Comparison of ENCODE assay signal across 12 mouse cellular contexts in genomic region chr14:52327375-52327901, GRCm38 (mm10). TPM values are rescaled to one million over a fixed set of nuclear protein-coding genes. Genes with fewer than 3 reads are reported as not detected.
DNase-seq lines count a peak whose midpoint lies in the region; ATAC-seq lines count a peak whose summit lies in the region.
"Had no signal": no experiment of that assay in that cellular context is flagged by ENCODE, and none has a peak within 500 bp of the region (broad histone marks: within the 10 kb centered on the region; RNA-seq: fewer than 3 reads in every experiment).

No protein-coding gene starts in this region.

- no peaks in the 10 kb centered on the region for H3K9me3 ChIP-seq in heart, embryonic 13.5 days
- H3K9me3 ChIP-seq in hindbrain, embryonic 11.5 days (ENCODE audit: control insufficient read depth, low read length), result no peaks in the 10 kb centered on the region
- H3K9me3 ChIP-seq in midbrain, embryonic 11.5 days (ENCODE audit: control insufficient read depth, low read length), result no peaks in the 10 kb centered on the region

- peaks cover 12% of the 10 kb centered on the region; the same call in 1 of the 2 replicates for H3K4me1 ChIP-seq in heart, embryonic 13.5 days
- H3K4me1 ChIP-seq in hindbrain, embryonic 11.5 days (replicated peaks; ENCODE audit: control insufficient read depth, insufficient read depth, low read length), result no peaks in the 10 kb centered on the region; the same call in 1 of the 2 replicates
- peaks cover 41% of the 10 kb centered on the region for H3K4me1 ChIP-seq in midbrain, embryonic 11.5 days (ENCODE audit: control insufficient read depth, insufficient read depth, low read length)

- 3% methylated on average over 14 of the region's 14 CpGs for WGBS in heart, embryonic 13.5 days
- WGBS in hindbrain, embryonic 11.5 days, result under 1% methylated on average over 14 of the region's 14 CpGs
- under 1% methylated on average over 14 of the region's 14 CpGs for WGBS in midbrain, embryonic 11.5 days

- intact Hi-C loops in heart, postnatal 36 days (cut with DNase I), result no loop called here

- peak overlapping the region; percentile 80 for H3K4me2 ChIP-seq in heart, embryonic 13.5 days
- H3K4me2 ChIP-seq in hindbrain, embryonic 11.5 days (replicated peaks; ENCODE audit: low read depth, low read length), result peak overlapping the region; percentile 63
- peak overlapping the region; percentile 70 for H3K4me2 ChIP-seq in midbrain, embryonic 11.5 days

- peak overlapping the region; percentile 55 for H3K4me3 ChIP-seq in heart, embryonic 13.5 days
- peak overlapping the region; percentile 48 for H3K4me3 ChIP-seq in hindbrain, embryonic 11.5 days (ENCODE audit: low read depth, low read length)
- peak overlapping the region; percentile 67 for H3K4me3 ChIP-seq in midbrain, embryonic 11.5 days (ENCODE audit: low read depth, low read length)

- ATAC-seq in heart, embryonic 13.5 days (ENCODE audit: extremely low read depth, insufficient number of reproducible peaks, low FRiP score, low TSS enrichment), result no peak
- peak; percentile 69 for ATAC-seq in hindbrain, embryonic 11.5 days (ENCODE audit: low FRiP score)
- peak; percentile 74 for ATAC-seq in midbrain, embryonic 11.5 days (ENCODE audit: low FRiP score)
- no peak for ATAC-seq in erythroblast, adult 5-6 weeks (replicated peaks; ENCODE audit: low FRiP score, poor library complexity, severe bottlenecking)
- no peak for ATAC-seq in CD4-positive, CD25-positive, alpha-beta regulatory T cell, adult 4 months

- no peaks in the 10 kb centered on the region for H3K36me3 ChIP-seq in heart, embryonic 13.5 days
- no peaks in the 10 kb centered on the region for H3K36me3 ChIP-seq in hindbrain, embryonic 11.5 days (ENCODE audit: control insufficient read depth, insufficient read depth, low read length)
- H3K36me3 ChIP-seq in midbrain, embryonic 11.5 days (ENCODE audit: control insufficient read depth, insufficient read depth, low read length), result no peaks in the 10 kb centered on the region

- peaks cover 76% of the 10 kb centered on the region for H3K27me3 ChIP-seq in heart, embryonic 13.5 days (replicated peaks)
- H3K27me3 ChIP-seq in hindbrain, embryonic 11.5 days (ENCODE audit: control insufficient read depth, insufficient read depth, low read length), result no peaks in the 10 kb centered on the region
- no peaks in the 10 kb centered on the region for H3K27me3 ChIP-seq in midbrain, embryonic 11.5 days (ENCODE audit: control insufficient read depth, insufficient read depth, low read length)

- no peak for DNase-seq in heart, postnatal 36 days
- peak; percentile 74 for DNase-seq in R1 (ENCODE audit: low read depth, low spot score)
- DNase-seq in hindbrain, embryonic 11.5 days (ENCODE audit: low spot score), result peak; percentile 68
- DNase-seq in midbrain, embryonic 11.5 days (ENCODE audit: low spot score, missing footprints), result peak; percentile 95
- no peak for DNase-seq in frontal cortex, postnatal 10 days (ENCODE audit: low spot score in 2 of 2)
- DNase-seq: cerebellum, adult 18-20 months; spleen, adult 18-20 months had no signal

- H3K27ac ChIP-seq in heart, embryonic 13.5 days (replicated peaks), result no peak overlapping the region
- H3K27ac ChIP-seq in hindbrain, embryonic 11.5 days (ENCODE audit: low read depth, low read length), result peak overlapping the region; percentile 85
- H3K27ac ChIP-seq in midbrain, embryonic 11.5 days (ENCODE audit: low read depth, low read length), result peak overlapping the region; percentile 96

- peak overlapping the region; percentile 70 for H3K9ac ChIP-seq in heart, embryonic 13.5 days
- H3K9ac ChIP-seq in hindbrain, embryonic 11.5 days (ENCODE audit: low read depth, low read length), result peak overlapping the region; percentile 60
- H3K9ac ChIP-seq in midbrain, embryonic 11.5 days (ENCODE audit: low read length), result peak overlapping the region; percentile 84

RNA-seq across cellular contexts. Expression of gene Sall2, which starts 1.1 kb away (rescaled TPM):
- 7.3 and 8.3 TPM in 2 replicates for polyA plus RNA-seq in heart, embryonic 13.5 days (2015; fragmentation: Nextera tagmentation; extraction: Ambion mirVana)
- total RNA-seq in heart, postnatal 36 days (2021), result 1 to 10 TPM; 2.0 to 2.4 TPM
- 37.7 and 45.0 TPM in 2 replicates for polyA plus RNA-seq in hindbrain, embryonic 11.5 days (2014; fragmentation: Nextera tagmentation; extraction: Ambion mirVana)
- 57.4 and 65.1 TPM in 2 replicates for polyA plus RNA-seq in midbrain, embryonic 11.5 days (2014; fragmentation: Nextera tagmentation; extraction: Ambion mirVana)
- not detected in 2 replicates for total RNA-seq in erythroblast, adult 5-6 weeks (2015; ENCODE audit: low replicate concordance)
- 0.26 TPM in 1 of 2 replicates, not detected in the other for total RNA-seq in erythroblast, adult 5-6 weeks (2017; ENCODE audit: low replicate concordance)
- 1 to 10 TPM; 2.2 to 5.6 TPM for polyA plus RNA-seq in CD4-positive, CD25-positive, alpha-beta regulatory T cell, adult 4 months (2017; shearing (Covaris generic))

RNA-seq across cellular contexts. Expression of gene Mettl3, which starts 22.5 kb away (rescaled TPM):
- polyA plus RNA-seq in heart, embryonic 13.5 days (2015; fragmentation: Nextera tagmentation; extraction: Ambion mirVana), result 27.9 and 28.2 TPM in 2 replicates
- 10 to 100 TPM; 16.5 to 18.1 TPM for total RNA-seq in heart, postnatal 36 days (2021)
- polyA plus RNA-seq in hindbrain, embryonic 11.5 days (2014; fragmentation: Nextera tagmentation; extraction: Ambion mirVana), result 46.0 and 48.7 TPM in 2 replicates
- 48.2 and 52.2 TPM in 2 replicates for polyA plus RNA-seq in midbrain, embryonic 11.5 days (2014; fragmentation: Nextera tagmentation; extraction: Ambion mirVana)
- total RNA-seq in erythroblast, adult 5-6 weeks (2015; ENCODE audit: low replicate concordance), result 6.7 and 22.4 TPM in 2 replicates
- 7.2 and 13.8 TPM in 2 replicates for total RNA-seq in erythroblast, adult 5-6 weeks (2017; ENCODE audit: low replicate concordance)
- 10 to 100 TPM; 48.2 to 65.2 TPM for polyA plus RNA-seq in CD4-positive, CD25-positive, alpha-beta regulatory T cell, adult 4 months (2017; shearing (Covaris generic))

RNA-seq across cellular contexts. Expression of gene Olfr1513, which starts 28.8 kb away (rescaled TPM):
- polyA plus RNA-seq in heart, embryonic 13.5 days (2015; fragmentation: Nextera tagmentation; extraction: Ambion mirVana), result not detected in 2 replicates
- not detected for total RNA-seq in heart, postnatal 36 days (2021)
- polyA plus RNA-seq in hindbrain, embryonic 11.5 days (2014; fragmentation: Nextera tagmentation; extraction: Ambion mirVana), result not detected in 2 replicates
- polyA plus RNA-seq in midbrain, embryonic 11.5 days (2014; fragmentation: Nextera tagmentation; extraction: Ambion mirVana), result not detected in 2 replicates
- total RNA-seq in erythroblast, adult 5-6 weeks (2015; ENCODE audit: low replicate concordance), result not detected in 2 replicates
- not detected in 2 replicates for total RNA-seq in erythroblast, adult 5-6 weeks (2017; ENCODE audit: low replicate concordance)
- polyA plus RNA-seq in CD4-positive, CD25-positive, alpha-beta regulatory T cell, adult 4 months (2017; shearing (Covaris generic)), result not detected
- total RNA-seq: left cerebral cortex, postnatal 14 days had no signal
- polyA plus RNA-seq: C2C12 had no signal

RNA-seq across cellular contexts. Expression of gene Rab2b, which starts 48.1 kb away (rescaled TPM):
- 13.9 and 16.7 TPM in 2 replicates for polyA plus RNA-seq in heart, embryonic 13.5 days (2015; fragmentation: Nextera tagmentation; extraction: Ambion mirVana)
- total RNA-seq in heart, postnatal 36 days (2021), result 1 to 10 TPM; 4.1 to 7.2 TPM
- polyA plus RNA-seq in hindbrain, embryonic 11.5 days (2014; fragmentation: Nextera tagmentation; extraction: Ambion mirVana), result 44.1 and 45.2 TPM in 2 replicates
- polyA plus RNA-seq in midbrain, embryonic 11.5 days (2014; fragmentation: Nextera tagmentation; extraction: Ambion mirVana), result 39.1 and 41.9 TPM in 2 replicates
- 6.7 and 10.8 TPM in 2 replicates for total RNA-seq in erythroblast, adult 5-6 weeks (2015; ENCODE audit: low replicate concordance)
- total RNA-seq in erythroblast, adult 5-6 weeks (2017; ENCODE audit: low replicate concordance), result 1.3 and 4.3 TPM in 2 replicates
- 10 to 100 TPM; 17.0 to 25.5 TPM for polyA plus RNA-seq in CD4-positive, CD25-positive, alpha-beta regulatory T cell, adult 4 months (2017; shearing (Covaris generic))

RNA-seq across cellular contexts. Expression of gene Tox4, which starts 48.5 kb away (rescaled TPM):
- polyA plus RNA-seq in heart, embryonic 13.5 days (2015; fragmentation: Nextera tagmentation; extraction: Ambion mirVana), result 32.6 and 40.4 TPM in 2 replicates
- total RNA-seq in heart, postnatal 36 days (2021), result 10 to 100 TPM; 35.7 to 38.8 TPM
- polyA plus RNA-seq in hindbrain, embryonic 11.5 days (2014; fragmentation: Nextera tagmentation; extraction: Ambion mirVana), result 55.3 and 60.1 TPM in 2 replicates
- 50.6 and 51.2 TPM in 2 replicates for polyA plus RNA-seq in midbrain, embryonic 11.5 days (2014; fragmentation: Nextera tagmentation; extraction: Ambion mirVana)
- 16.3 and 16.9 TPM in 2 replicates for total RNA-seq in erythroblast, adult 5-6 weeks (2015; ENCODE audit: low replicate concordance)
- 11.3 and 16.0 TPM in 2 replicates for total RNA-seq in erythroblast, adult 5-6 weeks (2017; ENCODE audit: low replicate concordance)
- 10 to 100 TPM; 67.6 to 86.8 TPM for polyA plus RNA-seq in CD4-positive, CD25-positive, alpha-beta regulatory T cell, adult 4 months (2017; shearing (Covaris generic))

Comparison
In these comparisons a context has a peak if more than half of its experiments do, and no peak if none do; other contexts are left out.
1. ATAC-seq: peak in hindbrain, embryonic 11.5 days (single experiment) and midbrain, embryonic 11.5 days (single experiment); none in heart, embryonic 13.5 days (single experiment), erythroblast, adult 5-6 weeks (single experiment) and CD4-positive, CD25-positive, alpha-beta regulatory T cell, adult 4 months (single experiment).
2. DNase-seq: peak in R1 (single experiment), hindbrain, embryonic 11.5 days (single experiment) and midbrain, embryonic 11.5 days (single experiment); none in heart, postnatal 36 days (0 of 2) and frontal cortex, postnatal 10 days (0 of 2).
3. Peak in every context shown above with its lines, with median percentiles within 50 percentile points of each other: H3K4me2 ChIP-seq, H3K4me3 ChIP-seq and H3K9ac ChIP-seq.